Mouse (Mus musculus): ENCODE measurements at regions not wholly inside any gene's neighbourhood (a gene's known extent, or its start where the extent isn't known, plus 50 kb on each side); places are given as distances from the start of the nearest gene placed in this dataset.

DNA sequence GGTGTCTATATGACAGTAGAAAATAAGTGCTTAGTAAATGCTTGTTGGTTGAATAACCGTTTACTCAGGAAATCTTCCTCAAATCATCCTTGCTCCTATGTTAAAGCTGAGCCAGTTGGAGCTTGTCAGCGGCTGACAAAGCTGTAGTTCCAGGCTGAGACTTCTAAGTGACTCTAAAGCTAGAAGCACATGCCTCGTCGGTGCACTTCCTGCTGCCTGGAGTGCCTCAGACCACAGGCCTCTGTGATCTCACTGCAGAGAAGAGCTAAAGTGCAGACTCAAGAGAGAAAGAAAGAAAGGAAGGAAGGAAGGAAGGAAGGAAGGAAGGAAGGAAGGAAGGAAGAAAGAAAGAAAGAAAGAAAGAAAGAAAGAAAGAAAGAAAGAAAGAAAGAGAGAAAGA, 146.1 kb downstream of the Fam76b start:
- ATAC-seq (replicated peaks; ENCODE audit: low FRiP score, poor library complexity, severe bottlenecking): no peak

DNA sequence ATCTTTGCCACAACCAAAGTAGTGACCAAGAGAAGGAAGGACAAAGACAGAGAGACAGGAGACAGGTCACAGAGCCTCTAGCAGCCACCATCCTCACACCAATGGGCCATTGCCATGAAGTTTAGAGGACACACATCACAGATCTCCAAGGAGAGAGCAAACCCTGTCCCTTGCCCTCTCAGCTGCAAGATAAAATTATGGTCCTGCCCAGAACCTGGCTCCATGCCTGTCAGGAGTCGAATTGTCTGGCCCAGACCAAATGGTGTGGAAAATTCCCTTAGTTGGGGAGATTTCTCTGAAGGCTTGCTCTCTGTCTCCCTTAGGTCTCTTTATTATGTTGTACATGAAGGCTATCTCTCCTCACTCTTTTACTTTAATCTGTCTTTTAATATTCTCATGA, 147.4 kb downstream of the Fam76b start:
- no peak for ATAC-seq (replicated peaks; ENCODE audit: low FRiP score, poor library complexity, severe bottlenecking)

DNA sequence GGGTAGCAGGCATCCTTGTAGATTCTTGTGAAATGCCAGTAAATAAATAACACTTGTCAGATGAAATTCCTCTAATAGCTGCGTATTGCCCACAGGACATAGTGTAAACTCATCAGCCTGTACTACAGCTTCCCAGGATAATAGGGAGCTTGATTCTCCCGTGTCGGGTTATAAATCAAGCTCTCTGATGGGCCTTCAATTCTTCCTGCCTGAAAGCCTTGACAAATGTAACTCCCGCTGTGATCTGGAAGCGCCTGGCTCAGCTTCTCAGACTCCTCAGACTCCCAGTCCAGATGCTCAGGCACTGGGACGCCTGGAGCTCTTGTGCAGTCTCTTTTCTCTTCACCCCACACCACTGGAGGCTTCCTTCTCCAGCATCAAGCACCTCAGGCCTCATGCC, 151.3 kb downstream of the Fam76b start:
- ATAC-seq (replicated peaks; ENCODE audit: low FRiP score, poor library complexity, severe bottlenecking): no peak

DNA sequence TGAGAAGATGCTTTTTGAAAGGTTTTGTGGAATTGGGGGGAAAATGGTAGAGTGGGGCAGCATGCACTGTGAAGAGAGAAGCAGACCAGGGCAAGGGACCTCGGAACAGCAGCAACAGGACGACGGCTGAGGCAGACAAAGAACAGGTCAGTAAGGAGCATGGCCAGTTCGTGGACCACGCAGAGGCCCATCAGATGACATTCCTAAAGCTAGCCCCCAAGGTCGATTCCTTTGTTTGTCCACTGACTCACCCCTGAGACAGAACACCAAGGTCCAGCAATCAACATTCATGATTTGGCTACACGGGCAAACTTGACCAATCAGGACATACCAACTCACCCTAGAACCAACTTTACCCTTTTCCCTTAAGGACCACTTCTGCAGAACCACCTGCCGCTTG, 160.0 kb downstream of the Fam76b start:
- ATAC-seq (replicated peaks; ENCODE audit: low FRiP score, poor library complexity, severe bottlenecking): no peak

DNA sequence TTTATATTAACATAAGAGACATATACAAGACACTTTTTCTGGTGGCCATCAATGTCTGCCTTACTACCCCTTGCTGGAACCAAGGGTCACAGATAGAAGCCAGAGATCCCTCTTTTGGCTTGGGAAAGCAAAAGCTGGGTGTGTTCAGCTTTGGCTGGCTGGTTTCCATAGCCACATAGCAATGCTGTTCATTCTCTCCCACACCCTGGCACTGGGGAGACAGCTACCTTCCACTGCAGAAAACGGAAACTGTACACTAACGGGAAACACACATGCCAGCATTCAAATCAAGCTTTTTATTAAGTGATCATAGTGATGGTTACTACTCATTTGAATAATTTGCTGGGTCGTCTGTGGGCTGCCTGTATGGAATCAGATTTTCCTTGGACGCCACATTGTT, 161.4 kb downstream of the Fam76b start:
- no peak for ATAC-seq (replicated peaks; ENCODE audit: low FRiP score, poor library complexity, severe bottlenecking)

DNA sequence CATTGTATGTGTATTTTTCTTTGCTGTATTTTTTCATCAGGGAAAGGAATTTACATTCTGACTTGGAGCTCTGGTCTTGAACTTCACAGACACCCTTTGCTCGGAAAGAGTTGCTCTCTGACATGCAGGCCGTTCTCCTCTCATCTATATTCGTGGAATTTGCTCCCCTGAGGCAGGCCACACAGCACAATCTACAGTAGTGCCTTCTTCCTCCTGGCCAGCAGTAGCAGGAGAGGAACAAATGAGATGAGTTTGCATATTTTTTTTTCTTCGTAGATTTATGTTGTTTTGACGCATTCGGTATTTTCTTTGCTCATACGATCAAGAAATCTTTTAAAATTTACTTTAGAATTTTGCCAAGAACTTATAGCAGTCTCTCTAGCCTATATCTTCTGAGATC, 163.4 kb downstream of the Fam76b start:
- no peak for ATAC-seq (replicated peaks; ENCODE audit: low FRiP score, poor library complexity, severe bottlenecking)

DNA sequence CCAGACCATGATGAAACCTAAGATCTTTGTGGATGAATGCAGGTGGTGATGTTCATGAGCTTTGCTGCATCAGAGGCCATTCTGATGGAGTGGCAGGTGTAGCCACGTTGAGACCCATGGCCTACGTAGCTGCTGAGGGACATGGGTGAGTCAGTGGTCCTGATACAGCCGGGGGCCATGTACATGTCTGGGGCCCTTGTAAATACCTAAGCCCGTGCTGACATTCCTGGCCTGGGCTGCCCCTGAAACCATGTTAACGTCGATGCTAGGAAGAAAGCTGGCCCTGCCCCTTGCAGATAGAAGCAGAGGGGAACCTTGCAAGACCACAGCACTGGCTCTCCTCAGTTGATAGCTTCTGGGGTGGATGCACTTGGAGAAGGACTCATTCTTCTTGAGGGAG, 165.2 kb downstream of the Fam76b start:
- ATAC-seq (replicated peaks; ENCODE audit: low FRiP score, poor library complexity, severe bottlenecking): no peak

DNA sequence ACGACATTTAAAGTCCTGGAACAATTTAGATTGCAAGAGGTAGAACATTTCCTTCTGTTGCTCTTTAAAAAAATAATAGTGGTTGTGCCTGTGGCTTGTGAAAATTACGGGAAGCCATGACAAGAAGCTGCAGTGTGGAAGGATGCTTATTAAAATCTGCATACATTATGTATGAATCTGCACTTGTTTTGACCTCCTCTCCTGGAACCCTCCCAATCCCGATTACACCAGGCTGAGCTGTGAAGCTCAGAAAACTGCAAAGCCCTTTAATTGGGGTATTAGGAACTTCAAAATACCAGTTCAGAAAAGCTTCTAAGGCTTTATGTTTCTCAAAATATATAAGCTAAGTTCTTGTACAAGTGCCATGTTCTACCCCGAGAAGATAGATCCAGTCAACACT, 171.8 kb downstream of the Fam76b start:
- ATAC-seq (replicated peaks; ENCODE audit: low FRiP score, poor library complexity, severe bottlenecking): no peak

DNA sequence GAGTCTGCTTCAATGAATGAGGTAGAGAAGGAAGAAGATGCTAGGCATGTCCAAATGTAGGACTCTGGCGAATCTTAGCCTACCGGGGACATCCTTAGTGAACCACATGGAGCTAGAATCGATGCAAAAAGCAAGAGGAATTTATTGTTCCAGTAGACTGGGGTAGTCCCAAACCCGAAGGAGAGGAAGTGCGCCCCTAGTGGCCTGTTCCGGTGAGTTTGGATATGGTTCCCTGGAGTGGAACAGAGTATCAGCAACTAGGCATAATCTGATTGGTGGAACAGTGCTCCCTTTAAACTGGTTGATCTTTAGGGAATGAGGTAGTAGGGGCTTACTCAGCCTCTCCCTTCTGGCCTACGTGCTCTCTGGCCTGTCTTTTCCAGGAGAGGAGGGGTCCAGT, 174.0 kb downstream of the Fam76b start:
- ATAC-seq (replicated peaks; ENCODE audit: low FRiP score, poor library complexity, severe bottlenecking): no peak

DNA sequence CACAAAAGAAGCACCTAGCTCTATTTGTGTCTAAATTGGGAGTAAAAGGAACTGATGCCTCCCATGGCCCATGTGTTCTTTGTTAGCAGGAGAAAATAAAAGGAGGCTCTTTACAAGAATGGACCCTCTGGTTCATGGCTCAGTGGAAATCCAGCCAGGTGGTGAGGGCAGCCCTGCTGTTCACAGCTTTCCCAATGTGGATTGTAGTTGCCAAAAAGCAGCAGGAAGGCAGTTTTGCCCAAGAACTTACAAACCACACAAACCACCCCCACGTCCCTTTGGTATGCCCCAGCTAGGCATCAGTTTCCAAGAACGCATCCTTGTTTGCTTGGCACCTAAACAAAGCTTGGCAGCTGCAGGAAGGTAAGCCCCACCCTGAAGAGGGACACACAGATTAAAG, 174.7 kb downstream of the Fam76b start:
- no peak for ATAC-seq (replicated peaks; ENCODE audit: low FRiP score, poor library complexity, severe bottlenecking)

DNA sequence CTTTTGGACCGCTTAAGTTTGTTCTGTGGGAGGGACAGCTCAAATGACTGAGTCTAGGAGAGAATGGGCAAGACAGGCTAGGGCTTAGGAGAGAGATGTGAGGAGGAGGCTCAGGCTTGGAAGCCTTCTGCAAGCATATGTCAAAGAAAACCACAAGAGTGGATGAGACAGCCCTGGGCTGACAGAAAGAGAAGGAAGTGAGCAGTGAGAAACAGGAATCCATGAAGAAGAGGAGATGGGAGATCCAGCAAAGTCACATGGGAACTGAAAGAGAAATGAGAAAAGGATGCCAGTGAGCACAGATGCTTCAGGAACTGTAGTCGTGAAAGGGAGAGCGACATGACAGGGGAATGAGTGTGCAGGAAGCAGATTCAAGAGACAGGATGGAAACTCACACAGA, 175.6 kb downstream of the Fam76b start:
- ATAC-seq (replicated peaks; ENCODE audit: low FRiP score, poor library complexity, severe bottlenecking): no peak

DNA sequence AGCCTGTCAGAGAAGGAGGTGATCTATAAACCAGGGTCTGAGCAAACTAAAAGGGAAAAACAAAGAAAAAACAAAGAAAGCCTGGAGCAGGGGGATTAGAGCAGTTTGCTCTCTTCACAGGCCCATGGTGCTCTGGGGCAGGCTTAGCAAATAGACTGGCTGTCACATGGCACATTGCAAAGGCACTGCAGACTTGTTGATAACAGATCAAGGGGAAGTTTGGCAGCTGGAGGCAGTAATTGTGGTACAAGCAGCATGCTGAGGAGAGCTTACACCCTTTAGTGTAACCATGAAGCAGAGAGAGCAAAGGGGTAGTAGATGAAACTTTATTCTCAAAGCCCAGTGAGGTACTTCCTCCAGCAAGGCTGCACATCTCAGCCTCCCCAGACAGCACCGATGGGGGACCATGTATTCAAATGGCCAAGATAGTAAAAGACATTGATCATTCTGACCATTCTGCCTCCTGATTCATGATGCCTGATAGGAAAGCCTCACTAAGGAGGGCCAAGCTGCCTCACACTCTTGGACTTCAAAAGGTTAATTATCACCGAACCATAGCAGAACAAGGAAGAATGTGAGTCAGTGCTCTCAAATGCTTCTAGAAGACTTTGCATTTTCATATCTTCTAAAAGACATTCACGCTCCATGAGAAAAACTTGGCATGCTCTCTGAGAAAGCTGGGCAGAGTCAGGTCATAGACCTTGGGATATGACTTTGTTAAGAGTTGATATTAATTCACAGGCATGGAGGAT, 178.9 kb downstream of the Fam76b start:
- ATAC-seq (replicated peaks; ENCODE audit: low FRiP score, poor library complexity, severe bottlenecking): no peak

DNA sequence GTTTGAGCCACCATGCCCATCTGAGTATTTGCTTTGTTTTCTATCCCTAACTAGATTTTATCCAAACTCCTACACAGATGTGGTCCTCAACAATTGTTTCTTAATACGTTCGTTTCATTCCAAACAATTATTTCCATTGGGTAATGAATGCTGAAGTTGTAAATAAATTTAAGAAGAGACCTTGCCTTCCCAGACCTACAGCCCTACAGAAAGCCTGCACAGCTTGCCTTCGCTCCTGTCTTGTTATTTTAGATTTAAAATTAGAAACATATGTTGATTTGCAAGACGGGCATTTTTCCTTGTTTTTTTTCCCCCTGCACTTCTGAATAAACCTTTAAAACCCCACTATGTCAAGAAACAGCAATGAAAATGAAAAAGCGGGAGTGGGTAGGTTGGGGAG, 181.9 kb downstream of the Fam76b start:
- ATAC-seq (replicated peaks; ENCODE audit: low FRiP score, poor library complexity, severe bottlenecking): no peak

DNA sequence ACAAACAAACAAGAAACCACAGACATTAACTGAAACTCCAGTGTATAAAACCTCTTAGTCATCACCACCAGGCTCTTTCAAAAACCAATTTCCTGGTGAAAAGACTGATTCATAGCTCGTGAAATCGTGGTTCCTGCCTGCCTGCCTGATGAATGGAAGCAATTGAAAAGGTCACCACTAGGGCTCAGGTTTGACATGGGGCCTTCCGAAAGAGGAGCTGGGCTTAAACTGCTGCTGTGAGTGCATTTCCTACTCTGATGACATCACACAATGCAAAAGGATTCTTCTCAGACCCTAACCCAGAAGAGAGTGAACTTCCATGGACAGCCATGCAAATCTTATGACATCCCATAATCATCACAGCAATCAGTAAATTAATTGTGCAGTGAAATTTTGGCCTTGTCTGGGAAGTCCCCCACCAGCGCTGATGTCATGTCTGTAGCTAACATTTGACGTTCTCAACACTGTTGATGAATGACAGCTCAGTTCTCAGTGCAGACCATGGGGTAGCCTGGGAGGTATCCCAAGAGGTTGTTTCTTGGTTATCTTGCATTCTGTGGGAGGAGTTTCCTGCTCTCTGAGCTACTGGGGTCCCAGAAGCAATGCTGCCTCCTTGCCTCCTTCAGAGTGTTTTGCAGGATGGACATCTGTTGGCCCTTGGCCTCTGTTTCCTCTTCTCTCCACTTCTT, 182.9 kb downstream of the Fam76b start:
- ATAC-seq (replicated peaks; ENCODE audit: low FRiP score, poor library complexity, severe bottlenecking): no peak

DNA sequence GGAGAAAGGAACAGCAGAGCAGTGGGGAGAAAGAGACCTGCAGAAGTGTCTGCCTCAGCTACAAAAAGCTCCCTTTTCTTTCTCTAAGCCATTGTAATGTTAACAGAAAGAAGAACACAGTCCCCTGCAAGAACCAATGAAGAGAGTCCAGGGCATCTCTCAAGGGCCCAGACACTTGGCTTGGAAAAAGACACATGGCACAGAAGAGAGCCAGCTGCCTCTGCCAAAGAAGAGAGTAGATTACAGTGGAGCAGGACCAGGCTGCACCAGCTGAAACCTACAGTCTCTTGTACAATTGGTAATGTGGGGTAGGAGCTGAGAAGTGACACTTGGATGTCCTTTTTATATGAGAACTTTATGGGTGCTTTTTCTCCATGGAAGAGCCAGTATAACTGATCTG, 196.7 kb downstream of the Fam76b start:
- no peak for ATAC-seq (replicated peaks; ENCODE audit: low FRiP score, poor library complexity, severe bottlenecking)

DNA sequence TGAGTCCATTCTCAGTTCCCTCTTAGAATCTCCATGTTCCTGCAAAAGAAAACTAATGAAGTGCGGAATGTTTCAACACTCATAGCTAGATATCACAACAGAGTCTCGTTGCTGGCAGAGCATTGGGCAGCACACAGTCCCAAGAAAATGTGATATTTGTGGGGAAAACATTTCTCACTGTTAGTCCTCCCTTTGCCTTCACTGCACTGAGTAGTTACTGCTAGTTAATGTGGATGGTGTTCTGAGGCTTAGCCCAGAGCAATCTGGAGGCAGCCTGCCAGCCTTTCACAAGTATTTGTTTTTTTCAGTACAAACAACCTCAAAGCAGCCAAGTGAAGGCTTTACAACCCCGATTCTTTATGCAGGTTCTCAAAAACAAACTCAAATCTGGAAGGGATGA, 197.2 kb downstream of the Fam76b start:
- no peak for ATAC-seq (replicated peaks; ENCODE audit: low FRiP score, poor library complexity, severe bottlenecking)

DNA sequence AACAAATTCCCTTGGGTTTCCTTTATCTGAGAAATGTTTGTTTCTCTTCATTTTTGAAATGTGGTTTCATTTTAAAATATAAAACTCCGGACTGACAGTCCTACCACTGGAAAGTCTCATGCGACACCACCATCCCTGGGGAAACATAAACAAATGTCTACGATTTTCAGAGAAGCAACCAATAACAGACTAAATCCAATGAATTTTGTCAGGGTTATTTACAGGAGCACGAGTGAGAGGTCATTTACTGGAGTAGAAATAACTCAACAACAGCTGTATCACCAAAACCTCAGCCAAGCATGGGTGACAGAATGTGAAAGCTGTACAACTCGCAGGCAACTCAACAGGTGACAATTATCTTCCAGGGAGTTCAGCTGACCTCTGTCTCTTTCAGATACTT, 200.5 kb downstream of the Fam76b start:
- no peak for ATAC-seq (replicated peaks; ENCODE audit: low FRiP score, poor library complexity, severe bottlenecking)

DNA sequence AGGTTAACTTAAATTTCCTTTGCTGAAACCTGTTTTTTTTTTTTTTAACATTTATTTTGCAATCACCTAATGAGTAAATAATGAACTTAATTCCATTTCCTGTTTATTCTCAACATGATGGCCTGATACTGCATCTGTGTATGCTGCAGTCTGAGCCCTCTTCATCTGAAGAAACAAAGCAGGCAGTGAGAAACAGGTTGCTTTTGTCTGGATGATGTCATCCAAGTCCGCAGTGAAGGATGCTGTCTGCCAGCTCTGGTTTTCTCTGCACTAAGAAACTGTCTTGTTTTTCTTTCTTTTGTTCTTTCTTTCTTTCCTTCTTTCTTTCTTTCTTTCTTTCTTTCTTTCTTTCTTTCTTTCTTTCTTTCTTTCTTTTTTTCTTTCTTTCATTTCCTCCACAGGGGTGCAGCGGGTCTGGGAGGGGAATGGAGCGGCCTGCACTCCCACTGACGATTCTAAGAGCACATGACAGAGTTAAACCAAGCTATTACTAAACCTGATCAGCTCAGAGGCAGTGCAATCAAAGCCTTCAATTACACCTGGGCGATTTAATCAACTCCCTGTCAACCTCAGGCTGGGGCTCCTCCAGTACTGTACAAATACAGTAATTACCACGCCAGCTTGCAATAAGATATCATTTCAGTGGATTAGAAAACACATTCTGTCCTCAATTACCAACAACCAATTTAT, 204.0 kb downstream of the Fam76b start:
- no peak for ATAC-seq (replicated peaks; ENCODE audit: low FRiP score, poor library complexity, severe bottlenecking)

DNA sequence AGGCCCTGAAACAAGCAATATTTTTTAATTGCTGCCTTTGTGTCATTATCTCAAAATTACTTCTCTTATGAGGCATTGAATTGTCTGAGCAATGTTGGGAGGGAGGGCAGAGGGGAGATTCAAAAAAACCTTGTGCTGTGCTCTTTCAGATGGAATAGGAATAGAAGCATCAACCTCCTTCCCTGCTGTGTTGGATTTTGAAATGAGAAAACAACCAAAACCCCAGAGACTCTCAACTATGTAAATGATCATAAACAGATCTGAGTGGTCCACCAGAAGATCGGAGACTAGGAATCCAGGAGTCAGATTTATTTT, 204.5 kb downstream of the Fam76b start:
- no peak for ATAC-seq (replicated peaks; ENCODE audit: low FRiP score, poor library complexity, severe bottlenecking)

DNA sequence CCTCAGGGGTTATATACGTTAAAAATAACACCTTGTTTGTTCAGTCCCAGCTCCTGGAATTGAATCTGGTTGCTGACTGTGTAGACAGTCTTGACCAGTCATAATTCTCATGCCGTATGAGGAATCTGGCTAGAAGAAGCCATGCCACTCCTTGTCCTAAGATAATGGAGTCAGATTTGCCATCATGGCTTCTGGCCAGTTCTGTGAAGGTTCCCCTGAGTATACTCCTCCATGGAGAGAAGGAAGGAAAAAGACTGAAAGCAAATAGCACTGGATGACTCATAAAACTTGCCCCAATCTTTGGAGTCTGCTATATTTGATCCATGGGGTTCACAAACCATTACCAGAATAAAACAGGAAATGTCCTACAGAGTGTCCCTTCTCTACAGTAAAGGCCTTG, 208.0 kb downstream of the Fam76b start:
- ATAC-seq (replicated peaks; ENCODE audit: low FRiP score, poor library complexity, severe bottlenecking): no peak

DNA sequence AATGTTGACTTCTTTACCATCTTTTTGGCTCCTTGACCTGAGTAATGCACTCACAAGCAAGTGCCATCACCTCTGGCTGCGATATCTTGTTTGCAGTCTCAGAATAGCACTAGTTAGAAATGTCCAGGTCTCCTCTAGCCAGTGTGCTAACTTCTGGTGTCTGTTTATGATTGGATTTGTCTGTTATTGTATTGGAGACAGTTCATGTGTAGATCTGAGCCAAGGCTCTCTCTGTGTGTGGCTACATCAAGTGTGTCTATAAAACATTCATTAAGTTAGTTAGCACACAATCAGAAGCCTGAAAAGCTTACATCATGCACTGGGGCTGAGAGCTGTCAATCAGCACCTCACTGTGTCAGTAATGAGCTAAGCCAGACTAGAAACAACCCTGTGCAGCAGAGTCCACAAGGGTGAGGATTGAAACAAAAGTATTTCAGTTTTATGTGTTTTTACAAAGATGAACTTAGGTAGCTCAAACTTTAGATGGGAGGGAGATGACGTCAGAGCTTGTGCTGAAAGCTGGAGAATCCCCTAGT, 214.5 kb downstream of the Fam76b start:
- no peak for ATAC-seq (replicated peaks; ENCODE audit: low FRiP score, poor library complexity, severe bottlenecking)
